Mouse (Mus musculus) lung, postnatal 0 days (tissue): ENCODE measurements around the gene Hspa1b. TPM values are rescaled to one million over a fixed set of nuclear protein-coding genes. Genes with fewer than 3 reads are reported as not detected.
A peak's percentile ranks its signal among the peaks of the same experiment; 100 is the strongest.
"Not testable (repeated sequence)": the region's sequence is repeated elsewhere in the genome, so short reads cannot be mapped to it uniquely, and the experiment has no call there.

ENCODE experiments used
- ATAC-seq: fragments of 200-750 bp; cut with Nextera tagmentation; 2 replicates; pipeline ENCODE4 v1.8.0; 2017; ENCODE audit warnings: moderate library complexity
- DNase-seq: peaks from one replicate; pipeline ENCODE4 v3.0.0-alpha.2; 2016; ENCODE audit warnings: low spot score
- H3K27ac ChIP-seq: fragments of 300-500 bp; sonication (generic); 2 replicates; pipeline ENCODE4 v1.5.1; 2014; ENCODE audit warnings: antibody characterized with exemption, mild to moderate bottlenecking, low read length, mixed read lengths
- H3K27me3 ChIP-seq: fragments of 300-500 bp; sonication (generic); replicated peaks from 2 replicates; pipeline ENCODE4 v1.6.1; 2014; ENCODE audit warnings: low read length, mixed read lengths; ENCODE audit not compliant: insufficient read depth
- H3K36me3 ChIP-seq: fragments of 300-500 bp; sonication (generic); 2 replicates; pipeline ENCODE4 v1.6.1; 2014; ENCODE audit warnings: low read length, mixed read lengths; ENCODE audit not compliant: insufficient read depth
- H3K4me1 ChIP-seq: fragments of 300-500 bp; sonication (generic); 2 replicates; pipeline ENCODE4 v1.6.1; 2014; ENCODE audit warnings: antibody characterized with exemption, low read depth, low read length, mixed read lengths; ENCODE audit not compliant: insufficient read depth
- H3K4me2 ChIP-seq: fragments of 300-500 bp; sonication (generic); replicated peaks from 2 replicates; pipeline ENCODE4 v1.6.1; 2014; ENCODE audit warnings: low read depth, mild to moderate bottlenecking, low read length, moderate library complexity, mixed read lengths
- H3K4me3 ChIP-seq: fragments of 300-500 bp; sonication (generic); 2 replicates; pipeline ENCODE4 v1.5.1; 2014; ENCODE audit warnings: low read depth, low read length
- H3K9ac ChIP-seq: fragments of 300-500 bp; sonication (generic); replicated peaks from 2 replicates; pipeline ENCODE4 v1.6.1; 2014; ENCODE audit warnings: low read depth, mild to moderate bottlenecking
- H3K9me3 ChIP-seq: fragments of 300-500 bp; sonication (generic); 2 replicates; pipeline ENCODE4 v1.6.1; 2016; ENCODE audit warnings: low read length, mixed read lengths
- CTCF ChIP-seq: IDR thresholded peaks from 2 replicates; pipeline ENCODE4 v1.5.1; 2016; ENCODE audit warnings: antibody characterized with exemption, mild to moderate bottlenecking
- EP300 ChIP-seq: IDR thresholded peaks from 2 replicates; pipeline ENCODE4 v1.6.1; 2016; ENCODE audit warnings: antibody characterized with exemption, mild to moderate bottlenecking, control low read depth
- WGBS: fragments of 180-500 bp; shearing (Covaris S2); extraction: QIAGEN DNeasy Blood & Tissue Kit; methylation state at CpG from one replicate; pipeline ENCODE4 v1.1.7; 2014; 5-methylcytosine and 5-hydroxymethylcytosine counted together
- polyA plus RNA-seq: library from polyadenylated mRNA; unstranded; fragments of >200 nt; fragmentation: Nextera tagmentation; extraction: Ambion mirVana; gene quantifications from 2 replicates; pipeline ENCODE4 v1.2.1, GENCODE M21; 2015

The Hspa1b gene
- polyA plus RNA-seq, 1 experiment from 2014 or later: 0.50 TPM

DNA sequence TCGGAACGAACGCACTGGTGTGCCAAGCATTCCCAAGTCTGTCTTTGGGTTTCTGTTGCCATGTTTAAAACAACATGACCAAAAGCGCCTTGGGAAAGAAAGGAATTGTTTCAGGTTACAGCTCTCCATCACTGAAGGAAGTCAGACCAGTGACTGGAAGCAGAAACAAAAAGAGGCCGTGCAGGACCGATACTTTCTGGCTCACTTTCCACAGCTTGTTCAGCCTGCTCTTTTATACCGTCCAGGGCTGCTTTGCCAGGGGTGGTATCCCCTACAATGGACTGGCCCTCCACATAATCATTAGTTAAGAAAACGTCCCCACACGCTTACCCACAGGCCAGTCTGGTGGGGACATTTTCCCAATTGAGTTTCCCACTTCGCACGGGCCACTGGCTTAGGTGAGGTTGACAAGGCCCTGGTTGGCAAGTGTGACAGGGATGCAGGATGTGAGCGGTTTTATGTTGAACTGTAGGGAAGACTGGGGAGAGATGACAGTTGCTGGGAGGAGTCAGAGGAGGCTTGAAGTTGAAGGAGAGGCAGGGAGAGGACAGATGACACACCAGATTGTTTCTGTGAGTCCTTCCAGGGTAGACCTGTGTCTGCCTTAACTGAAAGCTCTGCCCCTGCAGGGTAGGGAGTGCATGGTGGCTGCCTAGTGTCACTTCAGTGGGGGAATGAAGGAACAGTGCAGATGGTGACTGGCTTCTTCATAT lies 43.3 kb upstream of the Hspa1b start:
- no peak for DNase-seq
- peak overlapping the region; percentile 99 for H3K4me2 ChIP-seq
- H3K36me3 ChIP-seq: no peaks in the 10 kb centered on the region
- WGBS: 3% methylated on average over 12 of the region's 12 CpGs
- H3K4me3 ChIP-seq: peak overlapping the region; percentile 81; the same call in 1 of the 2 replicates
- peak overlapping the region; percentile 82 for H3K9ac ChIP-seq
- no peaks in the 10 kb centered on the region for H3K9me3 ChIP-seq
- H3K4me1 ChIP-seq: peaks cover 21% of the 10 kb centered on the region
- TF ChIP-seq CTCF (no peak), EP300 (no peak)
- no peak for ATAC-seq
- no peaks in the 10 kb centered on the region for H3K27me3 ChIP-seq
- peak overlapping the region; percentile 98 for H3K27ac ChIP-seq

DNA sequence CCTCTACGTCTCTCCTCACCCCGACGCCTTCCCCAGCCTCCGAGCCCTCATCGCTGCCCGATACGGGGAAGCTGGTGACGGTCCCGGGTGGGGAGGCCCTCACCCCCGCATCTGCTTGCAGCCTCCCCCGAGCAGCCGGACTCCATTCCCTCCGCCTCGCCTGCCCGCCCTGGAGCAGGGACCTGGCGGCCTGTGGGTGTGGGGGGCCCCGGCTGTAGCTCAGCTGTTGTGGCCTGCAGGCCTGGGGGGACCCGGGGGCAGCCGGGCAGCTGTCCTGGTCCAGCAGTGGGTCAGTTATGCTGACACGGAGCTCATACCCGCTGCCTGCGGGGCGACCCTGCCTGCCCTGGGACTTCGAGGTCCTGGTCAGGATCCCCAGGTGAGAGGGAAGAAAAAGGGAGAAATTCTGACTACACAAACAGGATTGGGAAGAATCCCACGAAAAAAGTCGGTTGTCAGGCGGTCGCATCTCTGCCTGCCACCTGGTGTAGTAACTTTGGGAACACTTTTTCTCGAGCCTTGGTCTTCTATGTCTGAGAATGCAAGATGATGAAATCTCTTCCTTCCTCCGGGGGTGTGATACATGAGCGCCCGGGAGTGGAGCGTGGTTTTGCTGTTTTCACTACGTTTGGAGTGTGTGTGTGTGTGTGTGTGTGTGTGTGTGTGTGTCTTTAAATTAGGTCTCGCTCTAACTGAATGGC lies 42.6 kb upstream of the Hspa1b start:
- under 1% methylated on average over 35 of the region's 35 CpGs for WGBS
- peak; percentile 9 for ATAC-seq

DNA sequence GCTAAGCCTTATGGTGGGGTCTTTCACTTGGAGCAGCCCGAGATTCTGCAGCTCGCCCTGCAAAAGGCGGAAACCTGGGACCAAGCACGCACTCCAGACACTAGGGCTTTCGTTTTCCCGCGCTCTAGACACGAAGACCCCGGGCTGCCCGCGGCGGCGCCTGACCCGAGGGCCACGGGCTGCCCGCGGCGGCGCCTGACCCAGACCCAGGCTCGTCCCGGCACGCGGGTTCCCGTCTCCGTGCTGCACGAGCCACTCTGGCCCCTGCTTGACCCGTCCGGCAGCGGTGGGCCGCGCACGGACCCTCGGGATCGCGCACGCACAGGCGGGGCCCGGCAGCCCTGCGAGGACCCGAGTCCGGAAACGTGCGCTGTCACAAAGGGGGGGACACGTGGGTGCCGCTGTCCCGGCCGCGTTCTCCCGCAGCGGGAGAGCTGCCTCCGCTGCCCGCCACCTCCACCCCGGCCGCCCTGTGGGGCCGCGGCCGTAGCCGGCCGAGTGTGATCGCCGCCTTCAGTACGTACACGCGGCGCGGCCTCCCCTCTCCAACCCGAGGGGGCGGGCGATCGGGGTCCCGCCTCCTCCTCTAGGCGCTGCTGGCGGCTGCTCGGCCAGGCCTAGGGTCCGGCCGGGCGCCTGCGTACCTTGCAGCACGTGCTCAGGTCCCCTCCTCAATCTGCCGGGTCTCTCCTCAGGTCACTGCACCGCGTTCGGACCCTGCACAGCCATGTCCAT lies 41.8 kb upstream of the Hspa1b start, which contains the start of gene Vars:
Gene Vars, plus strand, starts transcription at position 271 of the 735 bp plus-strand sequence.
- peak; percentile 87 for ATAC-seq
- WGBS: under 1% methylated on average over 59 of the region's 83 CpGs

More for the DNA sequence above, 42.6 kb upstream of the Hspa1b start:
- Histone ChIP-seq H3K4me3 (peak overlapping the region; percentile 81), H3K27me3 (no peaks in the 10 kb centered on the region), H3K36me3 (no peaks in the 10 kb centered on the region), H3K4me1 (peaks cover 21% of the 10 kb centered on the region), H3K27ac (peak overlapping the region; percentile 98), H3K9me3 (no peaks in the 10 kb centered on the region), H3K9ac (peak overlapping the region; percentile 82), H3K4me2 (peak overlapping the region; percentile 99)
- peak; percentile 76 for DNase-seq
- TF ChIP-seq EP300: no peak

DNA sequence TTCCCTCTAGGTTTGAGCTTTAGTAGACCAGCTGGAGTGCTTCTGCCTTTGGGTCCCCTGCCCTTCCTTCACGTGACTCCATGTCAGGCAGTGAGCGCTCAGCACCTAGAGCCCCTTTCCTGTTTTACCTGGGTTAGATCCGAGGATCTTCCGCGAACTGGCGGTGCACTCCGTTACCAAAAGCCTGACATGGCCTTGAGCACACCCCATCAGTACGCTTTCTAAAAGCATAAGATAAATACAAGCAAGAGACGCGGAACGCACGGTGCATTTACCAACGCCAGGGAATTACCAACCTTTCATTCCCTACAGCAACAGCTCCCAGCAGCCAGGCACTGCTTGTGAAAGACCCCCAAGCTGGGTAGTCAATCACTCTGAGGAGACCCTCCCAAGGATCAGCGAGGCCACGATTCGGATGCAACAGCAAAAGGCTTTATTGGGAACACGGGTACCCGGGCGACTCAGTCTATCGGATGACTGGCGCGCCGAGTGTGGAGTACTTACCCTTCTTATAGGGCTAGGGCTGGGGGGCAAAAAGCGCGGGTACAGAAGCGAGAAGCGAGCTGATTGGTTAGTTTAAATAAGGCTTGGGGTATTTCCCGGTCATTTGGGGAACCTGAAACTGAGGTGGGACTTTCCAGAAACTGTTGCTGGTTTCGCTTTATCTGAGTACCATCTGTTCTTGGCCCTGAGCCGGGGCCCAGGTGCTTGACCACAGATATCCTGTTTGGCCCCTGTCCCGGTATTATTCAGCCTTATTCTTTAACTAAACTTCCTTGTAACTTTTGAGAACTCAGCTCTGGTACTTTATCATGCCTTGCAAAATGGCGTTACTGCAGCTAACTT lies 41.1 kb upstream of the Hspa1b start:
- Histone ChIP-seq H3K4me1 (peaks cover 21% of the 10 kb centered on the region), H3K4me2 (peak overlapping the region; percentile 99), H3K9ac (peak overlapping the region; percentile 29; the same call in 1 of the 2 replicates), H3K27ac (peak overlapping the region; percentile 98), H3K4me3 (peak overlapping the region; percentile 81)
- whole genome bisulfite sequencing: 9% methylated on average over 28 of the region's 32 CpGs
- H3K9me3 ChIP-seq, H3K36me3 ChIP-seq, H3K27me3 ChIP-seq, ATAC-seq: not testable (repeated sequence)
- DNase-seq: peak; percentile 29

More for the DNA sequence above, 41.8 kb upstream of the Hspa1b start, which contains the start of gene Vars:
- Histone ChIP-seq H3K27me3 (no peaks in the 10 kb centered on the region), H3K4me3 (peak within 1 kb of the TSS; percentile 81), H3K4me1 (peaks cover 21% of the 10 kb centered on the region), H3K36me3 (no peaks in the 10 kb centered on the region), H3K9me3 (no peaks in the 10 kb centered on the region), H3K4me2 (peak within 1 kb of the TSS; percentile 99), H3K9ac (peak within 1 kb of the TSS; percentile 82), H3K27ac (peak within 1 kb of the TSS; percentile 98)
- TF ChIP-seq EP300 (0 out of 2 replicates have a peak, but pooled peaks have one; percentile 21), CTCF (peak; percentile 1)
- peak; percentile 86 for DNase-seq

DNA sequence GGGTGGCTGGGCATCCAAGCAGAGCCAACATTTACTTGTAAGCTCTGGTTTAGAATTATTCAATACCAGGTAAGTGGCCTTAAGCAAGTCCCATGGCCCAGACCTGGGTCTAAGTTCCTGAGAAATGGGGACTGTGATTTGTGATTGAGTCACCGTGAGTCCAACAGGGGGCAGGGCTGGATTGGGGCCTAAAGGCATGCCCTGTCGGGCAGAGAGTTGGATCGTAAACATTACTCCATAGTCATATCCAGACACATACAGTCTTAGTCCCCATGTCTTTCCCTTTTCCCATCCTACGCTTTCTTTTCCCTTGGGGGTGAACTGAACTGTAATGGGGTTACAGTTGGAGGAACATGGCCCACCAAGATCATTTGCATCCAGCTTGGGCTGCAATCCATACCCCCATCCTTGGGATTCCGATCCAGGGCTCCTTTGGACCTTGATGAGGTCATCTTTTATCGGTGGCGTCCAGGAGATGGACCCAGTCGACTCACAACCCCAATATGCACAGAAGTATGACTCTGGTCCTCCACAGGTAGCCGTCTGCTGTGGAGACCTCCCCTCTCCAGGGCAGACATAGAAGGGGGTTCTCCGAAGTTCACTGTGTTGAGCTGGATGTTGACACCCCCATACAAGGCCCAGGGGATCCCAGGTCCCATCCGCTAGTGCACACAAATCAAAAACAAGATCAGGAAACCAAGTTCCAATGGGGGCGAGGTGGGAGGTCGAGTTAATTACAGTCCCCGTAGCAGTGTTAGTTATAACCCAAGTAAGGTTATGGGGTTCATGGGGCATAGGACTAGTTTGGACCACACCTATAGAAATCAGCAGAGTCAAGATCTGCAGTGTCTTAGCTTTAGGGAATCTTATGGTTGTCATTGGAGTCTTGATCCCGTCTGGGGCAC lies 39.7 kb upstream of the Hspa1b start:
- Histone ChIP-seq H3K27me3 (no peaks in the 10 kb centered on the region), H3K4me2 (peak overlapping the region; percentile 99), H3K9ac (no peak overlapping the region), H3K36me3 (no peaks in the 10 kb centered on the region), H3K4me3 (no peak overlapping the region), H3K9me3 (no peaks in the 10 kb centered on the region), H3K27ac (no peak overlapping the region), H3K4me1 (peaks cover 21% of the 10 kb centered on the region)
- DNase-seq (no peak), ATAC-seq (no peak)
- 82% methylated on average over 15 of the region's 15 CpGs for WGBS
- peak; percentile 8; the same call in 1 of the 2 replicates for TF ChIP-seq CTCF
- no peak for TF ChIP-seq EP300
